Mouse (Mus musculus): ENCODE data around the gene Abraxas1. TPM values are rescaled to one million over a fixed set of nuclear protein-coding genes. Genes with fewer than 3 reads are reported as not detected.

The Abraxas1 gene
- polyA plus RNA-seq, 1 experiment: 6.3 TPM

DNA sequence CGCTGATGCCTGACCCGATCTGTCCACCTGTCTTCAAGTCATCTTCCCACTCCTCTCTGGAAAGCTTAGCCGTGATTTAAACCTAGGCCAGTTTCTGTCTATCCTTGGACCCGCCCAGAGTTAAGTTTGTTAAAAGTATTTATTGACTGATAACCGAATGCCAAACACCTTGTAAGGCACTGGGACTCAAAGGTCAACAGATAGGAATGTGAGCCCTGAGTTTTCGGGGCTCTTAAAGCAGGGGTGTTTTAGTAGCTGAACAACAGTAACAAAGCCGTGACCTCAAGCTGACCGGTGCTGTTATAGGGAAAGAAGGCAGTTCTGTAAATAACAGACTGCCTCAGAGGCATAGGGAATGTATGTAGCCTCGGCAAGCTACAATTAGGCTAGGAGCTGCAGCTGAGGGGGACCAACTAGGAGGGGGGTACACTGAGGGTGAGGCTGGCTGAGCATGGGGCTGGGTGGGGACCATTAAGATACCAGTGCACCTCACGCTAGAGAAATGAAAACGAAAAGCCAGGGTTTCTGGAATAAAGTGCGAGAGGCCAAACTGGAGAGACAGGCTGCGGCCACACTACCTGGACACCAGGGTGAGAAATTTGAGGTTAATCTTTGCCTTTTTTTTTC, 44.9 kb downstream of the Abraxas1 start:
- H3K27ac ChIP-seq (ENCODE audit: control insufficient read depth, insufficient read depth, low read depth, low read length, poor library complexity): no peak overlapping the region
- 88% methylated on average over 13 of the region's 13 CpGs for WGBS
- no peaks in the 10 kb centered on the region for H3K4me1 ChIP-seq (ENCODE audit: control insufficient read depth, insufficient read depth, low read length)
- H3K4me3 ChIP-seq (replicated peaks; ENCODE audit: control insufficient read depth, low read depth, low read length): no peak overlapping the region
- no peak for TF ChIP-seq CTCF (IDR thresholded peaks at IDR 0.05; ENCODE audit: control insufficient read depth, insufficient read depth, low read length)
- TF ChIP-seq POLR2A (IDR thresholded peaks at IDR 0.05; ENCODE audit: borderline replicate concordance, control insufficient read depth, low read depth, low read length): no peak

DNA sequence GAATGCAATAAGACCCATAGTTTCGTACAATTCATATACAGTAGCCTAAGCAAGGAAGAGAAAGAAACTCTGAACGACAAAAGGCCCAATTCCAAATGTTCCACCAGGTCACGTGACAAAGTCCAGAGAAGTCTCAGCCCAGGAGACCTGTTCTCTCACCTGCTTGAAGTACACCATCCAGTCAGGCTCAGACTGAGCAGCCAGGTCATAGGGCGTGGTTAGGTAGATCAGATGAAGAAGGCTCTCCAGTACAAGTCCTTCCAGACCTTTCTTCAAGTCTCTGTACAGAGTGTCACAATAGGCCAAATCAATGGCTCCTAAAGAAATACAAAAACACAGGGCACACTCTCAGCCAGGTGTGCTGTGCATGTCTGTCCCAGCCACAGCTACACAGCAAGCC, 49.2 kb downstream of the Abraxas1 start:
- no peaks in the 10 kb centered on the region for H3K4me1 ChIP-seq (ENCODE audit: control insufficient read depth, insufficient read depth, low read length)
- 90% methylated on average over 4 of the region's 4 CpGs for WGBS
- TF ChIP-seq POLR2A (IDR thresholded peaks at IDR 0.05; ENCODE audit: borderline replicate concordance, control insufficient read depth, low read depth, low read length) (no peak), CTCF (IDR thresholded peaks at IDR 0.05; ENCODE audit: control insufficient read depth, insufficient read depth, low read length) (no peak)
- H3K27ac ChIP-seq (ENCODE audit: control insufficient read depth, insufficient read depth, low read depth, low read length, poor library complexity): no peak overlapping the region
- H3K4me3 ChIP-seq (replicated peaks; ENCODE audit: control insufficient read depth, low read depth, low read length): no peak overlapping the region

DNA sequence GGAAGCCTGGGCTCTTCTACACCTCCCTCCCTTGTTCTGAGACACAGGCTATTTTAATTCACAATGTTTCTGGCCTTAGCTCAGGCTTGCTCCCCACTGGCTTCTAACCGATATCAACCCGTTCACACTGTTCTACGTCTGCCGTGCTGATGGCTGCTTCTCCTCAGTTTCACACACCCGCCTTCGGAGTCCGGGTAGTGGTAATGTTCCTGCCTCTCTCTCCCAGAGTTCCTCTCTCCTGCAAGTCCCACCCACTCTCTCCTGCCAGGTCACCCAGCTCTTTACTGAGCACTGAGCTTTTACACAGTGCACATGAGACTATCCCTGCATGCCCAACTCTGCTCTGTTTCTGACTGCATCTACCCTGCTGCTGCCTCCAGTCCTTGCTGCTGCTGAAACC, 54.7 kb downstream of the Abraxas1 start:
- Histone ChIP-seq H3K4me3 (replicated peaks; ENCODE audit: control insufficient read depth, low read depth, low read length) (no peak overlapping the region), H3K4me1 (ENCODE audit: control insufficient read depth, insufficient read depth, low read length) (no peaks in the 10 kb centered on the region), H3K27ac (ENCODE audit: control insufficient read depth, insufficient read depth, low read depth, low read length, poor library complexity) (no peak overlapping the region)
- 93% methylated on average over 7 of the region's 7 CpGs for whole genome bisulfite sequencing
- no peak for TF ChIP-seq POLR2A (IDR thresholded peaks at IDR 0.05; ENCODE audit: borderline replicate concordance, control insufficient read depth, low read depth, low read length)
- TF ChIP-seq CTCF (IDR thresholded peaks at IDR 0.05; ENCODE audit: control insufficient read depth, insufficient read depth, low read length): no peak

DNA sequence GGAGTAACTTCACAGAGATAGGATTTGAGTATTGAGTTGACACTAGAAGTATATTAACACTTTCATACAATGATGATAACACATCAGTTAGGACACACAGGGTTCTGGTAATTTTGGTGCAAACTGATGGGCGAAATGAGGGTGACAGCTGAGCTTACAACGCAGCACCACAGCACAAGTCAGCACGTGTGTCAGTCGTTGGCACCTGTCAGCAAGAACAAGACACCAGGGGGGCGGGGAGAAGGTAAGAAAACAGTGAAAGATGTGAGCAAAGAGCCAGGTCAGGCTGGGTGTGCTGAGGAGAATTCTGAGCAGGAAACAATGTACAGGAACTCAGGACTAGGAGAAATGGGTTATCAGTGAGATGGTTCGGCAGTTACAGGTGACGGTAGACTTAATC, 59.0 kb downstream of the Abraxas1 start:
- no peak overlapping the region for H3K27ac ChIP-seq (ENCODE audit: control insufficient read depth, insufficient read depth, low read depth, low read length, poor library complexity)
- TF ChIP-seq CTCF (IDR thresholded peaks at IDR 0.05; ENCODE audit: control insufficient read depth, insufficient read depth, low read length) (no peak), POLR2A (IDR thresholded peaks at IDR 0.05; ENCODE audit: borderline replicate concordance, control insufficient read depth, low read depth, low read length) (no peak)

DNA sequence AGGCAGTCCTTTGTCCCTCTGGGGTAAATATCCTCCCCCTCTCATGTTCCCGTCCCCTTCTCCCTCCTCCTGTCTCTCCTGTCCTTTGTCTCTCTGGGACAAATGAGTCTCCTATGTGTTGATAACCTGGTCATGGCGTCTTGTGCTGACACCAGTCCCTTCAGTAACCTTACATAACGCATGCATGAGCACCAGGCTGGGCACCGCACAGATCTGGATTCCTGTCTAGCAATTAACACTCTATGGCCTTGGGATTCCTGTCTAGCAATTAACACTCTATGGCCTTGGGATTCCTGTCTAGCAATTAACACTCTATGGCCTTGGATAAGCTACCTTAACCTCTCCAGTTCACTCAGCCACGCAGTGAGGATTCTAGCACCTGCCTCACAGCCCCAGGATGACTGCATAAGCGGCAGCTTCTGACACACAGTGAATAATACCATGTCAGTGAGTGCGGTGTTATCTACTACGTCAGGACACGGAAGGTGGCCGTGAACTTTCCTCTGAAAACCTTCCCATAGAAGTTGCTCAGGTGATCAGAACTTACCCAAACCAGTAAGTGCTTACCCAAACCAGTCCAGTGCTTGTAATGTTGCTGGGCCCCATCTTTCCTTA, 60.6 kb downstream of the Abraxas1 start:
- Histone ChIP-seq H3K27ac (ENCODE audit: control insufficient read depth, insufficient read depth, low read depth, low read length, poor library complexity) (no peak overlapping the region), H3K4me3 (replicated peaks; ENCODE audit: control insufficient read depth, low read depth, low read length) (no peak overlapping the region), H3K4me1 (ENCODE audit: control insufficient read depth, insufficient read depth, low read length) (no peaks in the 10 kb centered on the region)
- TF ChIP-seq POLR2A (IDR thresholded peaks at IDR 0.05; ENCODE audit: borderline replicate concordance, control insufficient read depth, low read depth, low read length) (no peak), CTCF (IDR thresholded peaks at IDR 0.05; ENCODE audit: control insufficient read depth, insufficient read depth, low read length) (no peak)
- WGBS: 91% methylated on average over 10 of the region's 10 CpGs

More for the DNA sequence above, 59.0 kb downstream of the Abraxas1 start:
- H3K4me1 ChIP-seq (ENCODE audit: control insufficient read depth, insufficient read depth, low read length): no peaks in the 10 kb centered on the region
- no peak overlapping the region for H3K4me3 ChIP-seq (replicated peaks; ENCODE audit: control insufficient read depth, low read depth, low read length)
- WGBS: 88% methylated on average over 7 of the region's 7 CpGs

DNA sequence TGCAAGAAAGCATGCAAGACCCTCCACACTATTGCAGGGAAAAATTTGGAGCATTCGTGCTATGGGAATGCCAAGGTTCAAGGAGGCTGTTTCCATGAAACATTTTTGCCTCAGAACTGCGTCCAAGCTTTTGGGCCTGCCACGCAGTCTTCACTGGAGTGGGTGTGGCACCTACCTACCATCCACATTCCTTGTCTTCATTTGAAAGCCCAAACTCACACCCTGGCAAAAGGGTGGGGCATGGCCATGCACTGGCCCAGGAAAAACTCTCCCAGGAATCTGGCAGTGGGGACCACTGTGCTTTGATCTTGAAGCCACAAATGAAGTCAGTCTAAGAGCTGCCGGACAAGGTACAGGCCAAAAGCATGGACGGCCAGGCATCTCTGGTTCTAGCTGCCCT, 62.6 kb downstream of the Abraxas1 start:
- H3K4me3 ChIP-seq (replicated peaks; ENCODE audit: control insufficient read depth, low read depth, low read length): no peak overlapping the region
- H3K4me1 ChIP-seq (ENCODE audit: control insufficient read depth, insufficient read depth, low read length): no peaks in the 10 kb centered on the region
- TF ChIP-seq CTCF (IDR thresholded peaks at IDR 0.05; ENCODE audit: control insufficient read depth, insufficient read depth, low read length) (no peak), POLR2A (IDR thresholded peaks at IDR 0.05; ENCODE audit: borderline replicate concordance, control insufficient read depth, low read depth, low read length) (no peak)
- no peak overlapping the region for H3K27ac ChIP-seq (ENCODE audit: control insufficient read depth, insufficient read depth, low read depth, low read length, poor library complexity)
- 87% methylated on average over 5 of the region's 5 CpGs for WGBS

Other genes starting within 250 kb of the Abraxas1 start
- gene Plac8, start 248.7 kb downstream of the Abraxas1 start, polyA plus RNA-seq (2011; ENCODE audit: insufficient read depth, insufficient read length, low replicate concordance, missing spikeins): 49.3 and 141 TPM in 2 replicates
- gene Coq2, start 145.8 kb downstream of the Abraxas1 start, polyA plus RNA-seq (2011; ENCODE audit: insufficient read depth, insufficient read length, low replicate concordance, missing spikeins): 18.8 and 23.8 TPM in 2 replicates
- gene Hpse, start 101.2 kb downstream of the Abraxas1 start, polyA plus RNA-seq (2011; ENCODE audit: insufficient read depth, insufficient read length, low replicate concordance, missing spikeins): 4.5 and 10.4 TPM in 2 replicates
- 21.8 and 50.7 TPM in 2 replicates for gene Helq, start 22.4 kb downstream of the Abraxas1 start, polyA plus RNA-seq (2011; ENCODE audit: insufficient read depth, insufficient read length, low replicate concordance, missing spikeins)
- gene Mrps18c, start 22.3 kb downstream of the Abraxas1 start, polyA plus RNA-seq (2011; ENCODE audit: insufficient read depth, insufficient read length, low replicate concordance, missing spikeins): 101 and 128 TPM in 2 replicates
- gene Gpat3, start 24.7 kb upstream of the Abraxas1 start, polyA plus RNA-seq (2011; ENCODE audit: insufficient read depth, insufficient read length, low replicate concordance, missing spikeins): 2.7 and 4.0 TPM in 2 replicates

Data from bone marrow, adult 2 months (tissue).